Mouse (Mus musculus) liver, adult 2 months (tissue): ENCODE measurements around the gene Mark4. TPM values are rescaled to one million over a fixed set of nuclear protein-coding genes. Genes with fewer than 3 reads are reported as not detected.

Source experiments
- DNase-seq: peaks from one replicate; pipeline ENCODE4 v3.0.0-alpha.2; 2011; ENCODE audit warnings: low read depth, low spot score; ENCODE audit errors: extremely low read depth
- H3K27ac ChIP-seq: fragments of 200-500 bp; replicated peaks from 2 replicates; pipeline ENCODE4 v1.5.1; 2012; ENCODE audit warnings: low read depth, mild to moderate bottlenecking, control low read depth, inconsistent platforms, low read length; ENCODE audit not compliant: insufficient read depth
- H3K27me3 ChIP-seq: fragments of 200-500 bp; 2 replicates; pipeline ENCODE4 v1.6.1; 2012; ENCODE audit warnings: mild to moderate bottlenecking, moderate library complexity, low read length, inconsistent platforms; ENCODE audit not compliant: control insufficient read depth, insufficient read depth
- H3K36me3 ChIP-seq: fragments of 200-500 bp; 2 replicates; pipeline ENCODE4 v1.6.1; 2012; ENCODE audit warnings: low read length, inconsistent platforms; ENCODE audit not compliant: control insufficient read depth, insufficient read depth
- H3K4me1 ChIP-seq: fragments of 200-500 bp; 2 replicates; pipeline ENCODE4 v1.6.1; 2011; ENCODE audit warnings: low read length; ENCODE audit not compliant: control insufficient read depth, insufficient read depth
- H3K4me3 ChIP-seq: fragments of 200-500 bp; 2 replicates; pipeline ENCODE4 v1.5.1; 2011; ENCODE audit warnings: low read depth, mild to moderate bottlenecking, control low read depth, low read length, moderate library complexity; ENCODE audit not compliant: insufficient read depth
- H3K79me2 ChIP-seq: fragments of 200-500 bp; 2 replicates; pipeline ENCODE4 v1.6.1; 2012; ENCODE audit warnings: inconsistent platforms, mild to moderate bottlenecking, low read length, moderate library complexity; ENCODE audit not compliant: control insufficient read depth, insufficient read depth
- H3K9ac ChIP-seq: fragments of 200-500 bp; 2 replicates; pipeline ENCODE4 v1.6.1; 2012; ENCODE audit warnings: low read depth, mild to moderate bottlenecking, control low read depth, inconsistent platforms, low read length
- CTCF ChIP-seq: fragments of 200-500 bp; IDR thresholded peaks from 2 replicates; pipeline ENCODE4 v1.5.1; 2011; ENCODE audit warnings: low read depth, low read length, control low read depth
- POLR2A ChIP-seq: fragments of 200-500 bp; IDR thresholded peaks from 2 replicates; pipeline ENCODE4 v1.6.1; 2011; ENCODE audit warnings: low read length, control low read depth; ENCODE audit not compliant: insufficient read depth; ENCODE audit errors: extremely low read depth
- WGBS: fragments of 180-500 bp; shearing (Covaris S2); methylation state at CpG from one replicate; pipeline ENCODE4 v1.1.7; 2018; 5-methylcytosine and 5-hydroxymethylcytosine counted together
- polyA plus RNA-seq: library from polyadenylated mRNA; depleted of rRNA; stranded (reverse); fragments of >200 nt; gene quantifications from 2 replicates; pipeline ENCODE4 v1.2.3, GENCODE M21; 2012
- total RNA-seq: library from RNA; depleted of rRNA; stranded (reverse); fragments of >200 nt; gene quantifications from 2 replicates; pipeline ENCODE4 v1.2.3, GENCODE M21; 2014

The Mark4 gene
- total and polyA plus RNA-seq, 2 experiments: 1.8 to 6.4 TPM

- H3K4me1 ChIP-seq: no peaks in the 10 kb centered on the region
- no peak overlapping the region for H3K27ac ChIP-seq
- 88% methylated on average over 11 of the region's 11 CpGs for WGBS
- no peak for TF ChIP-seq CTCF
- TF ChIP-seq POLR2A: no peak
- H3K27me3 ChIP-seq: no peaks in the 10 kb centered on the region; the same call in 1 of the 2 replicates
- H3K9ac ChIP-seq: no peak overlapping the region
- DNase-seq: no peak
- no peaks in the 10 kb centered on the region for H3K36me3 ChIP-seq
- H3K79me2 ChIP-seq: no peaks in the 10 kb centered on the region
- H3K4me3 ChIP-seq: no peak overlapping the region
Observed at GRCm38 (mm10) chr7:19410766-19411344, 47.8 kb downstream of the Mark4 start.

- Histone ChIP-seq H3K27ac (no peak overlapping the region), H3K4me3 (no peak overlapping the region), H3K79me2 (no peaks in the 10 kb centered on the region), H3K27me3 (no peaks in the 10 kb centered on the region; the same call in 1 of the 2 replicates), H3K9ac (no peak overlapping the region), H3K36me3 (no peaks in the 10 kb centered on the region), H3K4me1 (no peaks in the 10 kb centered on the region)
- DNase-seq: no peak
- TF ChIP-seq POLR2A: no peak
- 64% methylated on average over 6 of the region's 6 CpGs for WGBS
Observed at GRCm38 (mm10) chr7:19409753-19410152, 48.9 kb downstream of the Mark4 start.

- no peak overlapping the region for H3K4me3 ChIP-seq
- H3K9ac ChIP-seq: no peak overlapping the region
- DNase-seq: peak; percentile 36
- 5% methylated on average over 19 of the region's 19 CpGs for WGBS
- peaks cover 12% of the 10 kb centered on the region; the same call in 1 of the 2 replicates for H3K27me3 ChIP-seq
- no peaks in the 10 kb centered on the region for H3K36me3 ChIP-seq
- no peak for TF ChIP-seq POLR2A
- peak; percentile 98 for TF ChIP-seq CTCF
- H3K27ac ChIP-seq: no peak overlapping the region
- peaks cover 2% of the 10 kb centered on the region; the same call in 1 of the 2 replicates for H3K4me1 ChIP-seq
- no peaks in the 10 kb centered on the region for H3K79me2 ChIP-seq
Observed at GRCm38 (mm10) chr7:19405417-19405816, 53.2 kb downstream of the Mark4 start.

GRCm38 (mm10) chr7:19404476-19404875, 54.1 kb downstream of the Mark4 start, which contains the start of gene Ckm:
Ckm (plus strand) TSS chr7:19404776.
- H3K4me1 ChIP-seq: peaks cover 2% of the 10 kb centered on the region; the same call in 1 of the 2 replicates
- H3K27me3 ChIP-seq: peaks cover 18% of the 10 kb centered on the region; the same call in 1 of the 2 replicates
- H3K4me3 ChIP-seq: peak within 1 kb of the TSS; percentile 33; the same call in 1 of the 2 replicates
- TF ChIP-seq CTCF: no peak
- TF ChIP-seq POLR2A: no peak
- no peak for DNase-seq
- no peak within 1 kb of the TSS for H3K27ac ChIP-seq
- H3K36me3 ChIP-seq: no peaks in the 10 kb centered on the region
- no peaks in the 10 kb centered on the region for H3K79me2 ChIP-seq
- no peak within 1 kb of the TSS; the same call in 1 of the 2 replicates for H3K9ac ChIP-seq
- 59% methylated on average over 7 of the region's 7 CpGs for WGBS

DNA sequence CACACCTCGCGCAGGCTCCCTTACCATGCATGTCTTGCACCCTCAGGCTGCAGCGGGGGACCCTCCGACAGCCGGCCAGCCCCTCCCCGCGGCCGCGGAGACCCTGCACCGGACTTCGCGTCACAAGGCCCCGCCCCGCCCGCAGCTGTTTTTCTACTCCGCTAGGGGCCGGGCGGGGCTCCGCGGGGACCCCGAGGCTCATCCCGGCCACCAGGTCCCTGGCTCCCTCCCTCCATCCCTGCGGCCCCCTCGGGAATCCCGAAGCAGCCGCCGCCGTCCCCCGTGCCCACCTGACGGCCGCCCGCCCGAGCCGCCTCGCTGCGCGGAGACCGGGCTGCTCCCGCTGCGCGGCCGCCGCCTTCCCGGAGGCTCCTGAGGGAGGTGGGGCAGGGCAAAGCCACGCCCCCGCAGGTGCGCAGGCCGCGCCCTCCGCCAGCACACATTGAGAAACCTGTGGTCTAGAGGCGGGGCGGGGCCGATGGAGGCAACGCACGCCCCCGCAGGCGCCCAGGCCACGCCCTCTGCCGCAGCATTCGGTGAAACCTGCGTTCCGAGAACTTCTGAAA, 54.8 kb downstream of the Mark4 start, which contains the start of gene Klc3:
Gene Klc3 (minus strand): TSS at position 374 of the 566 bp plus-strand sequence.
- Histone ChIP-seq H3K79me2 (no peaks in the 10 kb centered on the region), H3K9ac (no peak within 1 kb of the TSS; the same call in 1 of the 2 replicates), H3K4me1 (peaks cover 2% of the 10 kb centered on the region; the same call in 1 of the 2 replicates), H3K27me3 (peaks cover 21% of the 10 kb centered on the region; the same call in 1 of the 2 replicates), H3K27ac (no peak within 1 kb of the TSS), H3K36me3 (no peaks in the 10 kb centered on the region), H3K4me3 (peak within 1 kb of the TSS; percentile 33; the same call in 1 of the 2 replicates)
- peak; percentile 42 for DNase-seq
- WGBS: 2% methylated on average over 62 of the region's 62 CpGs
- no peak for TF ChIP-seq CTCF
- no peak for TF ChIP-seq POLR2A
